Mouse (Mus musculus) ES-Bruce4 (cell line): ENCODE results near the gene Eif2ak1.

Experiments
- CTCF ChIP-seq: IDR thresholded peaks from one replicate; pipeline ENCODE4 v1.8.1; 2011; ENCODE audit warnings: low read depth, low read length
- EP300 ChIP-seq: IDR thresholded peaks from 2 replicates; pipeline ENCODE4 v1.6.1; 2011; ENCODE audit warnings: low read depth, low read length; ENCODE audit not compliant: insufficient read depth
- POLR2A ChIP-seq: IDR thresholded peaks from one replicate; pipeline ENCODE4 v1.8.1; 2011; ENCODE audit warnings: low read length; ENCODE audit not compliant: insufficient read depth

GRCm38 (mm10) chr5:143908926-143909325, 91.3 kb downstream of the Eif2ak1 start:
- TF ChIP-seq POLR2A (no peak), CTCF (no peak), EP300 (no peak)
